Mouse (Mus musculus): Measurements from ENCODE around the gene Cers2. TPM values are rescaled to one million over a fixed set of nuclear protein-coding genes. Genes with fewer than 3 reads are reported as not detected.

Cers2 gene
- total RNA-seq (2021) = 181 and 196 TPM in 2 replicates
- long read RNA-seq, experiment 1, transcript Cers2-201 (11 exons, 2,216 nt) = major isoform, 236 of 283 reads
- long read RNA-seq, experiment 1, partial matches to known transcripts = 9 of 283 reads
- long read RNA-seq, experiment 1, other reads (novel, unspliced or antisense) = 38 of 283 reads
- long read RNA-seq, experiment 2, transcript Cers2-201 (11 exons, 2,216 nt) = major isoform, 136 of 176 reads
- long read RNA-seq, experiment 2, partial matches to known transcripts = 6 of 176 reads
- long read RNA-seq, experiment 2, other reads (novel, unspliced or antisense) = 34 of 176 reads

DNA sequence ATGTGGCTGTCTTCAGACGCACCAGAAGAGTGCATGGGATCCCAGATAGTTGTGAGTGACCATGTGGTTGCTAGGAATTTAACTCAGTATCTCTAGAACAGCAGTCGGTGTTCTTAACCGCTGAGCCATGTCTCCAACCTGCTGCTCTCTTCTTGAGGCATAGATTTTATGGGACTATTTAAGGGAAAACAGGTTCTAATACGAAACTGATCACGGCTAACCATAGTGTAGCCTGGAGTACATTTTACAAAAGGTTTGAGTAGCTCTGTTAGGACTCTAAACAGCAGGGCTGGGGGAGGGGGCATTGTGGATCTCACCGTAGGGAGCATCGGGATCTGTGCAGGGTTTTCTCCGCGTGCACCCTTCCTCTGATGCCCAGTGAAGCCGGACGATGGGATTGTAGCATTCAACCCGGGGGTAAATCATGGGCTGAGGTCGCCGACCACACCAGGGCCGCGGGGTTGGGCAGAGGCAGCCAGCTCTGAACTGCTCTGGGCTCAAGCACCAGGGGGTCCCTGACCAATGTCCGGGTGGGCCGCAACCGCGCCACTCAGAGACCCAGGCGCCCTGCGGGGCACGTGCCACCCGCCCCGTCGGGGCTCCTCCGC, at the start of gene Cers2:
Cers2 (plus strand) TSS at position 306 of the 608 bp plus-strand sequence.
- DNase-seq = no peak

DNA sequence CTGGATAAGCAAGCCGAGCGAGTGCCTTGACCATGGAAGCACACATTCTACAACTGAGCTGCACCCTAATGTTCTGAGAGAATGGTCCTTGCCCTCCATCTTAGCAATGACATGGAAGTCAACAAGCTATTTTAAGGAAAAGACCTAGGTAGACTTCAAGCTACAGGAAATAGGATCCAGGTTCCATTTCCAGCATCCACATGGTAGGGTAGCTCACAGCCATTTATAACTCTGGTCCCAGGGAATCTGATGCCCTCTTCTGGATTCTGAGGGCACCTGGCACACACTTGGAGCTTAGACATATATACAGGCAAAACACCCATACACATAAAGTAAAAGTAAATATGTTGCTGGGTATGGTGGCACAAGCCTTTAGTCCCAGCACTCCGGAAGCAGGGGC, 48.5 kb upstream of the Cers2 start:
- DNase-seq = no peak

DNA sequence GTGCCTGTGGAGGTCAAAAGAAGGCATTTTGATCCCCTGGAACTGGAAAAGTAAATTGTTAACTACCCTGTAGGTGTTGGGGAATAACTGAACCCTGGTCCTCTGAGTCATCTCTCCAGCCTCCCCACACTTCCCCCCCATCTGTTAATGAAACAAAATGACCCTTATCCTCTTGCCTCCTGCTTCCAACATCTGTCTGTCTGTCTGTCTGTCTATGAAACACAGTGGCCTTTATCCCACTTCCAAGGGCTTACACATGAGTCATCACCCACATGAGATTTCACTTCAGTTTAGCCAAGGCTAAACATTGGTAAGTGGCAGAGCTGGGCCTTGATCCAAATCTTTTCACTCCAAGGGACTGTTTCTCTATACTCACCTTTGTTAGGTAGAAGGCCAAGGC, 46.7 kb upstream of the Cers2 start:
- peak; percentile 60 for DNase-seq

DNA sequence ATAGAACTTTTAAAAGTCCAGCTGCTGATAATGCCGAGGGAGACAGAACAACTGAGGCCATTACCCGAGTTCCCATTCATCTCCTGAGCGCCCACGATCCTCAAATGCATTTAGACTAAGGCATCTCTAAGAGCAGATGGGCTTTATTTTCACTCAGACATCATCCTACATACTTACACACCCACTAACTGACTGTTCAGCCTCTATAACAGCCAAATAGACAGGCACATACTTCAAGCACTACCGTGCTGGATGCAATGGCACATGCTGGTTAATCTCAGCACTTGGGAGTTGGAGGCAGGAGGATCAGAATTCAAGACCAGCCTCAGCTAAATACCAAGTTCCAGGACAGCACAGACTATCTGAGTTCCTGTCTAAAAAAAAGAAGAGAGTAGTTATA, 44.8 kb upstream of the Cers2 start:
- no peak for DNase-seq

DNA sequence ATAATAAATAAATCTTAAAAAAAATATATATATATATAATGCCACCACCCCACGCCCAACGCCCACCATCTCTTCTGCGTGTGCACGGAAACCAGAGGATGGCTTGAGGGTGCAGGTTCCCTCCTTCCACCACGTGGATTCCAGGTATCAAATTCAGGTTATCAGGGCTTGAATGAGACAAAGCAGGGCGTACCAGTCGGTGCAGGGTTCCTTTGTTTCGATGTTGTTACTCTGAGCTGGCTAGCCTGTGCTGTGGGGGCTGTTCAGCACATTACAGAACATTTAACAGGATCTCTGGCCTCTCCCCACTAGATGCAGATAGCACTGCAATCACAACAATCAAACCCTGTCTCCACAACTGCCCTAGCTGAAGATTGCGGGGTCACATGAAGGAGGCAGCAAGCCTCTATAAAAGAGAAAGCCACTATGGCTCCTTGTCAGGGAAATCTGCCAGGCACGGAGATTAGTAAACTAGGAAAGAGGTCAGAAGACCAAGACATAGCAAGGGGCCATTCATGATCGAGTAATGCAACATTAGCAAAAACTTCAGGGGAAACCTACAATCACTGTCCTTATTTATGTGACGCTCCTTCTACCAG, 43.7 kb upstream of the Cers2 start:
- peak; percentile 52 for DNase-seq

DNA sequence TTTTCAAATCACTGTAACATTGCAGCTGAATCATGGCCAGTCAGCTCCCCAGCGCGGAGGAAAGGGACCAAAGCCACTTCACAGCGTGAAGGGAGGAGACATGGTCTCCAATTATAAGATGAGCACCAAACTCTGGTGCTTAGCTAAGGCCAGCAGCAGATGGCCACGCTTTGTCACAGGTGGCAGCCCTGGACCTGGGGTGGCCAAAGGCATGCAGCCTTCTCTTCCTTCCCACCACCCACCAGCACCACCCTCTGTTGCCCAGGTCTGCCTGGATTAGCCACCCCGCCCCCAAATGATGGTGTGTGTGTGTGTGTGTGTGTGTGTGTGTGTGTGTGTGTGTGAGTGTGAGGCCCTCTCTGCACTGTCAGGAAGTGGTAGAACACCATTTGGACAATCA, 41.1 kb upstream of the Cers2 start:
- DNase-seq = no peak

DNA sequence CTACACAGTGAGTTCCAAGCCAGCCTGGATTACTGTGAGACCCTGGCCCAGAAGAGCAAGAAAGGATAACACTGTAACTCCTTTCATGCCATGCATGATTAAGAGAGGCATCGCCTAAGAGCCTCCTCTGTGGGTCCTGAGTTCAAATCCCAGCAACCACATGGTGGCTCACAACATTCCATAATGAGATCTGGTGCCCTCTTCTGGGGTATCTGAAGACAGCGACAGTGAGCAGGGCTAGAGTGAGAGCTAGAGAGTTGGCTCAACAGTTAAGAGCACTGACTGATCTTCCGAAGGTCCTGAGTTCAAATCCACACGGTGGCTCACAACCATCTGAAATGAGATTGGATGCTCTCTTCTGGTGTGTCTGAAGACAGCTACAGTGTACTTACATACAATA, 40.1 kb upstream of the Cers2 start:
- DNase-seq = no peak

DNA sequence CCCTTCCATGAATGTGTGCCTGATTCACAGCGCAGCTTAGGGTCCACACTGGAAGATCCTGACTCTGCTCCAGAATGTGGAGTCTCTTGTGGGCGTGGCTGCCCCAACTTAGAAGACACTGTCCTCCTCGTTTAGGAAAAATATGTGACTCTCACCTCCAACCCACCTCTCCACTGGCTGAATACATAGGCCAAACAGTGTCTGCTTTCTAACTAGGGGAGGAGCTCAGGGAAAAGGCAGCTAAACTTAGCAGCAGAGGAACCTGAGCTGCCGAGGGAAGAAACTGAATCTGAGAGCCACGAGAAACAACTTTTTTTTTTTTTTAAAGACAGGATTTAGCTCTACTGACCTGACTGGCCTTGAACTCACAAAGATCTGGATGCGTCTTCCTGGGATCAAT, 39.4 kb upstream of the Cers2 start:
- DNase-seq = no peak

DNA sequence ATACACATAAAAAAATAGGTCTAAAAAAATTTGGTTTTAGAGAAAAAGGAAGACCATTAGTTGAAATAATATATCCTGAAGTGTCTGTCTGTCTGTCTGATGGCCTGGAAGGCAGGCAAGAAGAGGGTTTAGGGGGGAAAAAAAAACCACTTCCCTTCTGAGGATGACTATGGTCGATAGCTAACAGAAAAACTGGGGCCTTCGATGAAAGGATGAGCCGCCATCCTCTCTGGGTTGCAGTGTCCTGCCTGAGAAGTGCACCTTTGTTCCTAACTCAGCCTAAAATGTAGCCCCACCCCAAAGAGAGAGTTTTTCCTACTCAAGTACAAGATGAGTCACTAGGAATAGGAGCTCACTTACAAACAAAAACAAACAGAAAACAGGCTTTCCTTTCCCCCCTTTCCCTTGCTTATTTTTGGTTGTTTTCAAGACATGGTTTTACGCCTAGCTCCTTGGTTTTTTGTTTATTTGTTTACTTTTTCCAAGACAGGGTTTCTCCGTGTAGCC, 38.1 kb upstream of the Cers2 start:
- DNase-seq = no peak

DNA sequence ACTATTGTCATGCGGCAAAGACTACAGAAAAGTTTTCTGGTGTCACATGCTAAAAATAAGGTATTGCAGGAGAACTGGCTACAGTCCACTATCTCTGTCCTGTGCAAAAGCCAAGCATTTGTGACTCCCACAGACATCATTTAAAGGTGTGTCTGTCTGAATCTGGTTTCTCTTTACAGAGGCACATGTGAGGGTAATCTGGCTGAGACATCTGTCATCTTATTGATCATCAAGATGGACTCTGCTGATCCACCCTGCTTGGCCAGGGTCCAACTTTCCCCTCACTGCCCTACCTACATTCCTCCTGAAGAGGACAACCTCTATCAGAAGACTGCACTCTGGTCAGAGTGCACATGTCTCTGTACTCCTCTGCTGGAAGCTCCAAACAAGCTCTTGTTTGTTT, 37.4 kb upstream of the Cers2 start:
- no peak for DNase-seq

DNA sequence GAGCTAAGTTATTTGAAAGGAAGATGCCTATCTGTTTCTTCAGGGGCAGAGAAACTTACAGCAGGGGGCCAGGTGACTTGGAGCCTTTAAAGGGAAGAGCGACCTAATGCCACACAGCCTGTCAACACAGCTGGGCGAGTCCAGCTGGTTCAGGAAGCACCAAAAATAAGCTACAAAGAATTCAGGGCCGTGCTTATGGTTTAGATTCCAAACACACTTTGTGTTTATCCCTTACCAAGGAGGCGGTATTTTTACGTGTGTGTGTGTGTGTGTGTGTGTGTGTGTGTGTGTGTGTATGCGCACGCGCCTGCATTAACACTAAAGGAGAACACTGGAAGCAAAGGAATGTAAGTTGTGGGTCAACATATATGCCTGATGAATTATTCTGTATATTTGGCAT, 33.8 kb upstream of the Cers2 start:
- DNase-seq = no peak

DNA sequence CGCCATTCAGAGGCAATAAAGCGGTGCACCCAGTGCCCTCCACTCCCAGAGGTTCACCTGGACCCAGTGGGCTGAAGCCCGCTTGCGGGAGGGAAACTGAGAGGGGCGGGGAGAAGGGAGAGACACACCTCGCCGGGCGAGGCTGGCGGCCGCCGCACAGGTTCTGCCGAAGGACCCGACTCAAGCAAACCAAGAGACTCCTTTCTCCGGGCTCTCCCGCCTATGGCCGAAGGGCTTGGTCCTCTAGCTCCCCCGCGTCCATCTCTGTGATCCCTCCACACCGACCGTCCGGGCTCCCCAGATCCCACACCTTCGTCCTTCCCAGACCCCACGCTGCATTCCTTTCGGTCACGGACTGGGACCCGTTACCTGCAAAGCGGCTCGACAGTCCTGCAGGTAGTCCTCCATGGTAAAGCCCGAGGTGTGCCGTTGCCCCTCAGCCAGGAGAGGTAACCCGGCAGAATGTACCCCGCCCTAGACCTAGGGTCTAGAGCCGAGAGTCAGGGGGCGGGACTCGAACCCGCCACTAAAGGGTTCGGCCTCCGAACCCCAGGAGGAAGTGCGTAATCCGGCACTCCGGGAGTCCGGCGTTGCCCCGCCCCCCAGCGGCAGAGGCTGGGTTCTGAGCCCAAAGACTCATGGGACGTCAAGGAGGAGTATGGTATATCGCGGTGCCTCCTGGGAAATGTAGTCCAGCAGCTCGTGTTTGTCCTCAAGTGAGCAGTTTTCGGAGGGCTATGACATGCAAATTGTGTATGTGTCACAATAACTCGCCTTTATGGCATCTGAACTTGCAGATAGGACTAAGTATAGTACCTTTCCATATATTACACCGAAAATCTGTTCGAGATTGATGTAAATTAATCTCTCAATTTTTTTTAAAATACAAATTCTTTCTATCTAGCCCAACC, 33.1 kb upstream of the Cers2 start, which contains the start of the genes Mindy1 and Prune1:
Mindy1 (plus strand) TSS at position 130 of the 911 bp plus-strand sequence.
Prune1 (minus strand) TSS at position 861 of the 911 bp plus-strand sequence.
- DNase-seq = peak; percentile 100

DNA sequence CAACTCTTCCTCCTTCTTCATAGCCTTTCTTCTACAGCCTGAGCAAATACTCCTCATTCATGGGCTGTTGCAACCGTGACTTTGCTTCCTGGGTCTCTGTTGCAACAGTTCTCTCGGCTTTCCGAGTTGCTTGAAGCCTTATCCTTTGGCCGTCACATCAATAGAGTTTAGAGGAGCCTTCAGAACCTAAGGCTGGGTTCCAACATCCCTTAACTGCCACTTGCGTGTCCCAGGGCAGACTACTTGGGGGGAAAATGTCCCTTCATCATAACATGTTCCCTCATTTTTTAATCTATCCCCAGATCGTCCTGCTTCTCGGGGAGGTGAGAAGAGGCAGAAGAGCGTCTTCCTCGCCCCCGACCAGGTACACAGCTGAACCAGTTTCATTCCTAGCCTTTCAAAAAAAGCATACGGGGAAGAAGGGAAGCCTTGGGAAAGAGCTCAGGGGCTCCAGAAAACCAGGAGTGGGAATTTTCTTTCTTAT, 32.2 kb upstream of the Cers2 start:
- peak; percentile 70 for DNase-seq

DNA sequence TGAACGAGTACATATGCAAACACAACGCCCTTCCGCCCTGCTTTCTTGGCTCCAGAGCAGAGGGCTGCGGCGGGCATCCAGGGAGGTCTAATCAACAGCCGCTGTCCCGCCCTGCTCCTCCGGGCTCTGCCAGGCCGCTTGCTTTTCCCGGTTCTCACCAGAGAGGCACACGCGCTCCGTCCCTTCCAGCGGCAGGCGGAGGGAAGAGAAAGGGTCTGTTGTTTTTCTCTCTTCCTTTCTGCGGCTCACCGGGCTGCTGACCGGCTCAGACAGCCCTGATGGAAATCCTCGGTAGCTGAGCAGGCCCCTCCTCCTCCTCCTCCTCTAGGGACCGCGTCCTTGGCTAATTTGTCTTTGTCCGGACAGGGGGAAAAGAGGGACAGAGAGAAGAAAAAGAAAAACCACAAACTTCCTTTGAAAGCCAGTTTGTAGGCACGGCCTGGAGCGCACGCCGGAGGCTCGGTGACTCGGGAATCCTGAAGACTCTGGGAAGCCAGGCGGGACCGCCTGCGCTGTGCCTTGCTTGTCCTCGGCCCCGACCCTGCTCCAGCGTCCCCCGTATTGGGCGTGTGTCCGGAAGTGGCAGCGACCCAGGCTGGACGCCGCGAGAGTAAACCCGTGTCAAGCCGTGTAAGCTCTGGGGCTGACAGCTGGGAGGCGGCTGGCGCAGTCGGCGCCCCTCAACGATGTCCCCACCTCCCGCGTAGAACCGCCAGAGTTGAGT, 31.6 kb upstream of the Cers2 start:
- peak; percentile 88 for DNase-seq

DNA sequence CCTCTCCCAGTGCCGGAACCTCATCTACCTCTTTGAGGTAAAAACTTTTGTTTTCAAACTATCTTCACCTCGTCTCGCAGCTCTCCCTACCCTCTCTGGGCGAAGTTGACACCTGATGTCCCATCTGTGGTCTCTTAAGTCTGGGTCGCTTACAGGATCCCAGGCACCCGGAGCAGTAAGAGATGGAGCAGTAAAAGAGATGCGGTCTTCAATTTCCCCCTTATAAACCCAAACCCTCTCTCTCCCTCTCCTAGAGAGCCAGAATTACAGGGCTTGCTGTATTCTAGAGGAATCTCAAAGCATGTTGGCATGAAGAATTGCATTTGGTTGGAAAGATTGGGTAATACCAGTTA, 31.0 kb upstream of the Cers2 start:
- DNase-seq = no peak

DNA sequence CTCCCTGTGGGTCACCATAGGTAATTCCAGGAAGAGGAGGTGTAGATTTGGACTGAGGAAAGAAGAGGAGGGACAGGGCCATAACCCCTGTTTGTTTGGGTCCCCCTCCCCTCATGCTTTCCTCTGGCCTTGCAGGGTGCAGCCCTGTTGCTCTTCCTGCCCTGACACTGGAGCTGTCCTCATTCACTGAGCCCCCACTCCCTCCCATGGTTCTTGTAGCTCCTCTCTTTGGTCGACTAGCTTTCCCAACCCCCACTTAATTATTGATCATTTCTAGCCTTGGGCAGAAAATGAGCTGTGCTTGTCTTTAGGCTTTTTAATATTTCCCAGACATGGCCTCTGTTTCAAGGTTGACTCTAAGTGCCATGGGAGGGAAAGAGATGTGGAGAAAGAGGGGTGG, 30.5 kb upstream of the Cers2 start:
- DNase-seq = no peak

DNA sequence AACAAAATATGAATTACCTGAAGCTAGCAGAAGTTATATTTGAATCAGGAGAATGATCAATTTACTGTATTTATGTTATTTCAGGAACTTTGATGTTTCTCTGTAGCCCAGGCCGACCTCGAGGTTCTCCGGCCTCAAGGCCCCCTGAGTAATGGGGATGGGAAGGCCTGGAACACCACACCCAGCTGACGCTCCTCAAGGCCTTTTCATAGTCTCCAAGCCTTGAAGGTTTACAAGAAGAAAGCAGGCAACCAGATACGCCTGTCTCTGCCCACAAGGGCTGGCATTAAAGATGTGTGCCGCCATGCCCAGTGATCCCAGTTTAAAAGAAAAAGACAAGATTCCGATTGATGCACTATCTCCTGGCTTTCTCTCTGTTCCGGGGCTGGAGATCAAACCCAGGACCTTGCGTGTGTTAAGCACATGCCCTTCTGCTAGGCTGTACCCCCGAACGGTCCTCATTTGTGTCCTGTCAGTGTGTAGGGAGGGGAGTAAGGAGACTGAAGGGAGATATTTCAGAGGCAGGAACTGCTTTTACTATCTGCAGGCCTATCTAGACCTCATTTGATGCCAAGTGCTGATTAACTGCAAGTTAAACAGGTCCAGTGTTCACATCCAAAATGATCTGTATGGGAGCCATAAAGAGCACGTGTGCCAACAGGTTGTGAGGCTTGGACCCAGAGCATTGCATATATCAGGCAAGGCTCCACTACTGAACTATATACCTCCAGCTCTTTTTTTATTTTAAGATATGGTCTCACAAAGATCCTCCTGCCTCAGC, 29.9 kb upstream of the Cers2 start:
- peak; percentile 70 for DNase-seq

DNA sequence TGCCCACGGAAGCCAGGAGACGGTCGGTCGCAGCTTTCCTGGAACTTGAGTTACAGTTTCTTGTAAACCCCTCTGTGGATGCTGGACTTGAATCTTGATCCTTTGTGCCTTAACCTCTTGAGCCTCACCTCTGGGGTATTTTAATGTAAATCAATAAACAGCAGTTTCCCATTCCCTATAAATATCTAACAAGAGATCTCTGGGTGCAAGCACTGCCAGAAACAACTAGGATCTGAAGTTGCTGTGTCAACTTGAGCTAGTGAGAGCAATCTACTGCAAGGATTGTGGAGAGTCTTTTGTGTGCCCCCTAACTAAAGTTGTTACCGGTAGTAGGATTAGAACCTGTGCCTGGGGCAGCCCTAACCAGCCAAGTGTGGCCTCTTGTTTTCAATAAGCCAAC, 29.2 kb upstream of the Cers2 start:
- DNase-seq = no peak

DNA sequence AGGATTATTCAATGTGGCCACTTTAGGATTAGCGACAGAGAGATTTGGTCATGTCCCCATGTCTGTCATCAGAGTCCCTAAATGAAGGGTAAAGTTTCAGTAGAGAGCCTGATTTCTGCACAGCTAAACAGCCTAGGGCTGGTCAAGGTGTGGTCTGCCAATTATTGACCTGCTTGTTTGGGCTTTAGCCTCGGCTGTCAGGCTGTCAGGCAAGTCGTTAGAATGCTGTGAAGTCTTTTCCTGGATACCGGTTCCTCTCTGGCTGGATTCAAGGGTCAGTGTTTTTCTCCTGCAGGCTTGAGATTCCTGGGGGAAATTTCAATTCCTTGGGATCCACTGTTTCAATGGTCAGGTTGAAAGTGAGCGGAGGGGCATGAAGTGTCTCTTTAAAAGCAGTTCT, 28.6 kb upstream of the Cers2 start:
- DNase-seq = no peak

DNA sequence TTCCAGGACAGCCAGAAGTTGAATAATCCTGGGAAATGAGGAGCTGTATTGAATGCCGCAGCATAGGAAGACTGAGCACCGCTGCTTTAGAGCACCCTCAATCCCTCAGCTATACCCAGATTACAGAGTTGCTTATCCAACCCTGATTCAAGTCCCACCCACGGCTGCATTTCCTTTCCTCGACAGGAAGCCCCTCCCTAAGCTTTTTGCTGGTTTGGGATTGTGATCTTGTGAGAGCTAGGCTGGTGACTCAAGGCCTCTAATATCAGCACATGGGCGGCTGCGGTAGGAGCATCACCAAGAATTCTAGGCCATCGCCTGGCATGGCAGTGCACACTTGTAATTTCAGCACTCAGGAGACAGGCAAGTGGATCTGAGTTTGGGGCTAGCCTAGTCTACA, 28.1 kb upstream of the Cers2 start:
- DNase-seq = peak; percentile 47

DNA sequence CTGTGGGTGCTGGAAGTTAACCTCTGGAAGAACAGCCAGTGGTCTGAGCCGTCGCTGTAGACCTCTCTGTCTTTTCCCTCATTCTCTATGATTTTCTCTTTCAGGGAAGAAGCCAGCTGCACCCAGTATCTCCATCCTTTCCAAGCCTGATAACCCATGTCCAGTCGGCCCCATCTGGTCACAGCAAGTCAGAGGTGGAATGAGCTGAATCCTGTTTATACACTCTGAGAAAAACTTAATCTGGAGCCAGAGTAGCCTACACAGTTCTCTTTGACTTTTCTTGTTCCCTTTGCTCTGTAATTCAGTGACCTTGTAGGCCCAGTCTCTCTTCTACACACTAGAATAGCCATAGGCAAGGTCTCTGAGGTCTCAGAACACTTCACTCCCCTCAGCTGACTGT, 27.1 kb upstream of the Cers2 start:
- no peak for DNase-seq

All from adrenal gland, postnatal 14 days (tissue).